Mouse (Mus musculus) forebrain, embryonic 16.5 days (tissue): Measurements from ENCODE around the gene Asb14. TPM values are rescaled to one million over a fixed set of nuclear protein-coding genes. Genes with fewer than 3 reads are reported as not detected.
"Not testable (repeated sequence)": the region's sequence is repeated elsewhere in the genome, so short reads cannot be mapped to it uniquely, and the experiment has no call there.

Source experiments
- ATAC-seq: fragments of 200-750 bp; cut with Nextera tagmentation; 2 replicates; pipeline ENCODE4 v1.8.0; 2017; ENCODE audit warnings: mild to moderate bottlenecking, moderate library complexity
- H3K27ac ChIP-seq: fragments of 300-500 bp; sonication (generic); 2 replicates; pipeline ENCODE4 v1.5.1; 2014; ENCODE audit warnings: low read length, control low read depth
- H3K27me3 ChIP-seq: fragments of 300-500 bp; sonication (generic); replicated peaks from 2 replicates; pipeline ENCODE4 v1.6.1; 2014; ENCODE audit warnings: low read length; ENCODE audit not compliant: control insufficient read depth, insufficient read depth
- H3K36me3 ChIP-seq: fragments of 300-500 bp; sonication (generic); 2 replicates; pipeline ENCODE4 v1.6.1; 2014; ENCODE audit not compliant: control insufficient read depth, insufficient read depth
- H3K4me1 ChIP-seq: fragments of 300-500 bp; sonication (generic); replicated peaks from 2 replicates; pipeline ENCODE4 v1.6.1; 2014; ENCODE audit warnings: low read length; ENCODE audit not compliant: control insufficient read depth, insufficient read depth
- H3K4me2 ChIP-seq: fragments of 300-500 bp; sonication (generic); 2 replicates; pipeline ENCODE4 v1.6.1; 2014; ENCODE audit warnings: mild to moderate bottlenecking, low read length, control low read depth
- H3K4me3 ChIP-seq: fragments of 300-500 bp; sonication (generic); replicated peaks from 2 replicates; pipeline ENCODE4 v1.5.1; 2014; ENCODE audit warnings: mild to moderate bottlenecking, low read length, control low read depth
- H3K9ac ChIP-seq: fragments of 300-500 bp; sonication (generic); replicated peaks from 2 replicates; pipeline ENCODE4 v1.6.1; 2014; ENCODE audit warnings: low read depth, low read length, control low read depth
- H3K9me3 ChIP-seq: fragments of 300-500 bp; sonication (generic); 2 replicates; pipeline ENCODE4 v1.6.1; 2016; ENCODE audit warnings: low read length; ENCODE audit not compliant: control insufficient read depth
- WGBS: fragments of 180-500 bp; shearing (Covaris S2); extraction: QIAGEN DNeasy Blood & Tissue Kit; methylation state at CpG from one replicate; pipeline ENCODE4 v1.1.7; 2014; 5-methylcytosine and 5-hydroxymethylcytosine counted together
- polyA plus RNA-seq: library from polyadenylated mRNA; unstranded; fragments of >200 nt; fragmentation: Nextera tagmentation; extraction: Ambion mirVana; gene quantifications from 2 replicates; pipeline ENCODE4 v1.2.1, GENCODE M21; 2015

The Asb14 gene
- polyA plus RNA-seq, 1 experiment from 2014 or later = 0.25 TPM

DNA sequence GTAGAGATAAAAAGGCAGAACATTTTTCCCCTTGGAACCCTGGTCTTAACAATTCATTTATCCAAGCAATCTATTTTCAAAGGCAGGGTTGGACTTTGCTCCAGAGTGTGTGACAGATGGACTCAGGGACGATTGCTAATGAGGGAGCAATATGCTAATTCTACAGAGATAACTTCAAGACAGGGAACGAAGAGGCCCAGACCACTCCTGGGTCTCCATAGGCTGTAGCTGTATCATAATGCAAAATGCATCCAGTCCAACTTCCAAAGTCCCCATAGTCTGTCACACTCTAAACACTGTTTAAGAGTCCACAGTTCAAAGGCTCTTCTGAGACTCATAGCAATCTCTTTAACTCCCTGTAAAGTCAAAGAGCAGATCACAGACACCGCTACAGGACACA, 7.1 kb upstream of the Asb14 start:
- Histone ChIP-seq H3K4me1 (no peaks in the 10 kb centered on the region), H3K4me2 (no peak overlapping the region), H3K4me3 (no peak overlapping the region), H3K36me3 (no peaks in the 10 kb centered on the region), H3K27me3 (no peaks in the 10 kb centered on the region), H3K9ac (no peak overlapping the region), H3K27ac (no peak overlapping the region), H3K9me3 (no peaks in the 10 kb centered on the region)
- no peak for ATAC-seq
- 35% methylated on average over 3 of the region's 3 CpGs for WGBS

DNA sequence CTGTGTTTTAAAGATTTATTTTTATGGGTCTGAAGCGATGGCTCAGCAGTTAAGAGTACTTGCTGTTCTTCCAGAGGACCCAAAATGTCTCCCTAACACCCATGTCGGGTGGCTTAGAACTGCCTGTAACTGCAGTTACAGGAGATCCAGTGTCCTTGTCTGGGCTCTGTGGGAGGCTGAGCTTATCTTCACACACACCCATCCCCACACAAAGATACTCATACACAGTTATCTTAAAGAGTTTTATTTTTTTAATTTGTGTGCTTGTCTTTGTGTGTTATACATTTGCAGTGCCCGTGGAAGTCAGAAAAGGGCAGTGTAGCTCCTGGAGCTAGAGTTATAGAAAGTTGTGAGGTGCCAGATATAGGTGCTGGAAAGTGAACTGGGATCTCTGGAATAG, 3.6 kb upstream of the Asb14 start:
- no peak overlapping the region for H3K27ac ChIP-seq
- H3K4me1 ChIP-seq = no peaks in the 10 kb centered on the region
- H3K4me3 ChIP-seq = no peak overlapping the region
- no peak for ATAC-seq
- WGBS = 95% methylated on average over 3 of the region's 3 CpGs
- no peak overlapping the region for H3K4me2 ChIP-seq
- no peaks in the 10 kb centered on the region for H3K27me3 ChIP-seq
- no peak overlapping the region for H3K9ac ChIP-seq
- no peaks in the 10 kb centered on the region for H3K36me3 ChIP-seq
- no peaks in the 10 kb centered on the region for H3K9me3 ChIP-seq

DNA sequence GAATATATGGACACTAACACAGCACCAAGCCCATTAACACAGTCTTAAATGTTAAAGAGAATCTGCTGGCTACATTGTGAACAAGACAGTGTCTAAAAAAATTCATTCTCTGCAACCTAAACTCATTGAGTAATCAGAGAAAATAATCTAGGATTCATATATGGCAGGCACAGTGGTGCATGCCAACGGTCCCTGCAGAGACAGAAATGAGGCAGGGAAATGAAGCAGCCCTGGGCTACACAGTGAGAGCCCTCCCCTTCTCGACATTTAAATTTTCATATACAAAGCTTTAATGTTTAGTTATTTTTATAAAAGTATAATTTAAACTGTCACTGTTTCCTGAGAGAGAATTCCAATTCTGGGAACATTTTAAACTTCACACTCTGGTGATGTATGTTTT, 5.1 kb downstream of the Asb14 start:
- Histone ChIP-seq H3K9ac (no peak overlapping the region), H3K9me3 (no peaks in the 10 kb centered on the region), H3K36me3 (no peaks in the 10 kb centered on the region), H3K27me3 (no peaks in the 10 kb centered on the region), H3K4me2 (no peak overlapping the region), H3K27ac (no peak overlapping the region), H3K4me3 (no peak overlapping the region), H3K4me1 (no peaks in the 10 kb centered on the region)
- ATAC-seq = no peak
- WGBS = 77% methylated on average over 2 of the region's 2 CpGs

DNA sequence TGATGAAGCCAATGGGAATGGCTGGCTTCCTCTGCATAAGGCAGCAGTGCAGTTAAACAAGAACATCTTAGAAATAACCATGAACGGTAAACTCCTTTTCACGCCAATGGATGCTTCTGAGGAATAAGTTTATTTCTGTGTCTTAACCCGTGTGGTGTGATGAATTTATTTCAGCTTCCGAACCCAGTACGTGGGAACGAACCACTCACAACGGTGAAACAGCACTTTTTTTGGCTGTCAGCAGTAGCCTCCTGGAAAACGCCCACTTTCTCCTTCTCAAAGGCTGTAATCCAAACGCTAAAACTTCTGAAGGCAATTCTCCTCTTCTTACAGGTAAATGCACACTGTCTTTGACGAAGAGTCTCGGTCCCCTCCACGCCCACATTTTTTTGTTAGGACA, 6.5 kb downstream of the Asb14 start:
- no peaks in the 10 kb centered on the region for H3K4me1 ChIP-seq
- no peaks in the 10 kb centered on the region for H3K27me3 ChIP-seq
- no peak overlapping the region for H3K9ac ChIP-seq
- H3K9me3 ChIP-seq = no peaks in the 10 kb centered on the region
- ATAC-seq = no peak
- H3K4me3 ChIP-seq = no peak overlapping the region
- H3K4me2 ChIP-seq = no peak overlapping the region
- H3K36me3 ChIP-seq = no peaks in the 10 kb centered on the region
- 86% methylated on average over 12 of the region's 12 CpGs for WGBS
- H3K27ac ChIP-seq = no peak overlapping the region

DNA sequence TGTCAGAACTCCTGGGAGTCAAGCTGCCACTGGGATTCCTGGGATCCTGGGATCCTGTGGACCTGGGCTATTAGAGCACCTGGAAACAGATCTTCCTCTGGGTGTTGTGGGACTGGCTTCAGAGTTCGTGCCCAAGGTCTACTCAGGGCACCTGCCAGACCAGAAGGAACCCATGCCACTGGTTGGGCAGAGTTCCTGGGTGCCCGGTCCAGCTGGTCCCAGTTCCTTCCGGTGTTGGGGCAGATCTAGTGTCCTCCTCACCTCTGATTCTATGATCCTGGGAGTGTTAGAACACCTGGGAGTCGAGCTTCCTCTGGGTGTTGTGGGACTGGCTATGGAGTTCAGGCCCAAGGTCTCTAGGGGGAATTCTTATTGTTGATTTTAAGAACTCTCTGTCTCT, 13.0 kb downstream of the Asb14 start:
- Histone ChIP-seq H3K4me3 (no peak overlapping the region), H3K4me1 (no peaks in the 10 kb centered on the region), H3K27ac (no peak overlapping the region), H3K4me2 (no peak overlapping the region), H3K9me3 (no peaks in the 10 kb centered on the region), H3K36me3 (no peaks in the 10 kb centered on the region), H3K27me3 (no peaks in the 10 kb centered on the region), H3K9ac (no peak overlapping the region)
- WGBS = 96% methylated on average over 4 of the region's 4 CpGs
- ATAC-seq = no peak

DNA sequence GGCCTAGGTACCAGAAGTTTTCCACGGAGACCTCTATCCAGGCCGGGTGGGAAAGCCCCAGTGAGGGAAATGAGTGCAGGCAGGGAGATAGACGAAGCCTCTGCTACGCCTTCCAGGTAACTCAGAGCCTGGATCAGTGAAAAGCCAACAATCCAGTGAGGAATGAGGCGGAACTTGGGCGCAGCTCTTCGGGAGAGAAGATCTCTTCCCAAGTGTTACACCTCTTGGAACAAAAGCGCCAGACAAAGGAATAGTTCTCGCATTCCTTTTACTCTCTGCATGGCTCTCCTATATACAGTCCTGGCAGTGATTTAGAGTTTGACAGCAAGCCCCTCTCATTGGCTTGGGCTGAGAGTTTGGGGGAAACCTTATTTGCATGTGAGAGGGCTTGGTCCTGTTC, 16.1 kb downstream of the Asb14 start:
- not testable (repeated sequence) for ATAC-seq, H3K36me3 ChIP-seq, H3K27ac ChIP-seq, H3K27me3 ChIP-seq, H3K9ac ChIP-seq, H3K9me3 ChIP-seq, H3K4me3 ChIP-seq, H3K4me2 ChIP-seq, H3K4me1 ChIP-seq
- WGBS = 49% methylated on average over 9 of the region's 9 CpGs

DNA sequence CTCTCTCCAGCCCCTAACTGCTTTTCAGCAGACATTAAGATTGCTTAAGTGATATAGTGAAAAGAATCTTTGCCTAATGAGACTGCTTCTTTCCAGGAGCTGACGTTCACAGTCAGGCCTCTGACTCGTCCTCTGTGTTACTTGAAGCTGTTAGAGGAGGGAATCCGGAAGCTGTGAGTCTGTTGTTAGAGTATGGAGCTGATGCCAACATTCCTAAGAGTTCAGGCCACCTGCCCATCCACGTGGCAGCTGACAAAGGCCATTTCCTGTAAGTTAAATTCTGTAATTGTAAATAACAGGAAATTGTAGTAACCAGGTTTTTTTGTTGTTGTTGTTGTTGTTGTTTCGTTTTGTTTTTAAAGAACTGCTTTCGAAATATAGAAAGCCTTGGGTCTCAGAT, 16.8 kb downstream of the Asb14 start:
- ATAC-seq = no peak
- H3K36me3 ChIP-seq = no peaks in the 10 kb centered on the region
- H3K9ac ChIP-seq = no peak overlapping the region
- H3K27me3 ChIP-seq = no peaks in the 10 kb centered on the region
- H3K9me3 ChIP-seq = no peaks in the 10 kb centered on the region
- WGBS = 51% methylated on average over 6 of the region's 6 CpGs
- no peak overlapping the region for H3K27ac ChIP-seq
- H3K4me3 ChIP-seq = no peak overlapping the region
- H3K4me1 ChIP-seq = 0 out of 2 replicates have a peak, but pooled peaks cover 2% of the 10 kb centered on the region
- no peak overlapping the region for H3K4me2 ChIP-seq

DNA sequence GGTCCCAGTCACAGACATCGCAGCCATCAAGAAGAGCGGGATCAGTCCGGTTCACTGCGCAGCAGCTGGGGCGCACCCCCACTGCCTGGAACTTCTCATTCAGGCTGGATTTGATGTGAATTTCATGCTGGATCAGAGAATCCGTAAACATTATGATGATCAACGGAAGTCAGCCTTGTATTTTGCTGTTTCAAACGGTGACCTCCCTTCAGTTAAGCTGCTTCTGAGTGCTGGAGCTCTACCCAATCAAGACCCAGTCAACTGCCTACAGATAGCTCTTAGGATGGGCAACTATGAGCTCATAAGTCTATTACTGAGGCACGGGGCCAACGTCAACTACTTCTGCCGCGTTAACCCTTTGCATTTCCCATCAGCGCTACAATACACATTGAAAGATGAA, 17.5 kb downstream of the Asb14 start:
- no peak overlapping the region for H3K4me3 ChIP-seq
- H3K36me3 ChIP-seq = no peaks in the 10 kb centered on the region
- 92% methylated on average over 13 of the region's 13 CpGs for WGBS
- no peak for ATAC-seq
- no peaks in the 10 kb centered on the region for H3K9me3 ChIP-seq
- no peak overlapping the region for H3K9ac ChIP-seq
- H3K4me1 ChIP-seq = 0 out of 2 replicates have a peak, but pooled peaks cover 2% of the 10 kb centered on the region
- no peak overlapping the region for H3K27ac ChIP-seq
- H3K4me2 ChIP-seq = no peak overlapping the region
- H3K27me3 ChIP-seq = no peaks in the 10 kb centered on the region

DNA sequence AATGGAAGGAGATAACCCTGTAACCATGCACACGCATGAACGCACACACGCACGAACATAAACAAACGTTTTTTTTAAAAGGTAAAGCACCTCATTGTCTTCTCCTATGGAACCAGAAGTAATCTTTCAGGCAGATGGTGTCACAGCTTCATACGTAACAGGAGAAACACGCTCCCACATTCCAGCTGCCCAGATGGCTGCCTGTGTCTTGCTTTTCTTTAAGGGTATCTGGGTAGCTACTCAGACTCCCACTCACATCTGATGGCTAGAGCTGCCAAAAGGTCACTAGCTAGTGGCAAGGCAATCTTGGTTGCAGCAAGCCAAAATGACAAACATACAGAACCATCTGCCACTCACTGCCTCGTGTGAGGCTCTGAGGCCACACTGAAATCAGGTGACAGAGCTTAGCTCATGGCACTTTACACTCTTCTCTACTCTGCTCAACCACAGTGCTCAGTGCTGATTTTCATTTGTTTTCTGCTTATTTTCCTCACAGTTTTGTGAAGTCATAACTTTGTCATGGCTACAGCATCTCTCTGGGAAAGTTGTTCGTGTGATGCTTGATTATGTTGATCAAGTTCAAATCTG, 19.4 kb downstream of the Asb14 start:
- ATAC-seq = no peak
- 57% methylated on average over 9 of the region's 9 CpGs for WGBS
- no peak overlapping the region for H3K4me3 ChIP-seq
- H3K9ac ChIP-seq = no peak overlapping the region
- H3K9me3 ChIP-seq = no peaks in the 10 kb centered on the region
- H3K4me2 ChIP-seq = no peak overlapping the region
- H3K4me1 ChIP-seq = 0 out of 2 replicates have a peak, but pooled peaks cover 2% of the 10 kb centered on the region
- peaks cover 4% of the 10 kb centered on the region for H3K36me3 ChIP-seq
- H3K27me3 ChIP-seq = no peaks in the 10 kb centered on the region
- no peak overlapping the region for H3K27ac ChIP-seq

DNA sequence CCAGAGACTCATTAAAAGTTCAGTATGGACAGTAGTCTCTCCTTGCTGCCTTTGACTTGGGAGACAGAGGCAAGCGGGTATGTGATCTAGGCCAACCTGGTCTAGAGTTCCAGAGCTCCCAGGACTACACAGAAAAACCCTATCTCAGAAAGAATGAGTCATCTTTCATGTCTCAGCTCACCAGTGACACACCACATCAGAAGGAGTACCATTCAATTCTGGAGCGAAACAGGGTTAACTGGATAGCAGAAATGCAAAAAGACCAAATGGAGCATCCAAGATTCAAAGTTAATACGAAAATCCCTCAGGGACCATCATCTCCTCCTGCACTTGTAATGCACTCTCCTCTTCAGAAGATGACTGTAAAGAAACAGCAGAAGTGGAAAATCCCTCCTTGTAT, 25.0 kb downstream of the Asb14 start:
- ATAC-seq = no peak
- Histone ChIP-seq H3K4me1 (no peaks in the 10 kb centered on the region), H3K4me3 (no peak overlapping the region), H3K9ac (no peak overlapping the region), H3K27ac (no peak overlapping the region), H3K9me3 (no peaks in the 10 kb centered on the region), H3K4me2 (no peak overlapping the region), H3K36me3 (peaks cover 9% of the 10 kb centered on the region), H3K27me3 (no peaks in the 10 kb centered on the region)
- 98% methylated on average over 3 of the region's 3 CpGs for WGBS
